Mouse (Mus musculus) CD8-positive naive resting alpha-beta T cell, adult 2 months (primary cell): Measurements from ENCODE around the gene Llph.

Source experiments
- DNase-seq, 2 experiments: peaks; one replicate each; pipeline ENCODE4 v3.0.0; 2022; ENCODE audit warnings: low read depth in 2 of 2, low spot score in 2 of 2

Llph gene

DNA sequence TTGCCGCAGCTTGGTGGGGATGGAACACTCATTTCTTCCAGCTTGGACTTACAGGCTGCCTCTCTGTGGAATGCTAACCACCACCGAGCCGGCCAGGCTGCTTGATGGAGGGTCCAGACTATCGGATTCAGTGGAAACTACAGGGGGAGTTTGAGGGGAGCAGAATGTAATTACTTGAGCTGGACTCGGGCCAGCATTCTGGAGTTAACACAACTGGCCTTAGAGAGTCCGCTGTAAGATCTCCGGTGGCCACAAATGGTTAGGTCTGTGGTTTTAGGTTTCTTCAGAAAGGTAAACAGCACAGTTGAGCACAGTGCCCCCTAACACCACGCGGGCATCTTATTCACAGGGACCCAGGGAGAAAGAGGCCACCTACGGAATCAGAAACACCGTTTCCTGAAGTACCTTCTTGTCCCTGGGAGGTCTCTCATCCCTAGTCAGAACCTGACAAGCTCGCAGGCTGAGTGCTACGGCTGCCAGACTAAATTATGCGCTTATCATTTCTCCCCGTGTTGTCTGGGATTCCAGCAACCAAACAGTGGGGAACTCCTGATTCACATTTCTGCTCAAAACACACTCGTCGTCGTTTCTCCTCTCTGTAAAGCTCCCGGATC lies 45.5 kb downstream of the Llph start:
- no peak for DNase-seq

DNA sequence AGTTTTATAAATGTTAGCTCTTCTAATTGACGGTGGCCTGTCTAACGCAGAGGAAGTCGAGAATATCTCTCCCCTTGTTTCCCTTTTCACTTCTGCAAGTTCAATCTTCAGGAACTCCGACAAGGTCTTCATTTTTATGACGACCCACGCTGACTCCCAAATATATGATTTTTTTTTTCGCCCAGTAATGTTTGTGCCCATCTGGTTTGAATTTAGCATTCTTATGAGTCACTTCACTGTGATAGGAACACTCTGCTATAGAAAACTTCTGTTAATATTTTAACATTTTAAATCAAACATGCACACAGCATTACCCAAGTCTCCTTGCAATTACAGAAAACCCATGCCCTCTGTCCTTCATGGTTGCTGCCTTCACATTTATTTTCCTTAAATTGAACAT lies 46.5 kb downstream of the Llph start:
- DNase-seq, result no peak

GRCm38 (mm10) chr10:120279482-120280128 lies 52.7 kb downstream of the Llph start:
- DNase-seq, result no peak

GRCm38 (mm10) chr10:120280375-120280774 lies 53.5 kb downstream of the Llph start:
- DNase-seq, result no peak

DNA sequence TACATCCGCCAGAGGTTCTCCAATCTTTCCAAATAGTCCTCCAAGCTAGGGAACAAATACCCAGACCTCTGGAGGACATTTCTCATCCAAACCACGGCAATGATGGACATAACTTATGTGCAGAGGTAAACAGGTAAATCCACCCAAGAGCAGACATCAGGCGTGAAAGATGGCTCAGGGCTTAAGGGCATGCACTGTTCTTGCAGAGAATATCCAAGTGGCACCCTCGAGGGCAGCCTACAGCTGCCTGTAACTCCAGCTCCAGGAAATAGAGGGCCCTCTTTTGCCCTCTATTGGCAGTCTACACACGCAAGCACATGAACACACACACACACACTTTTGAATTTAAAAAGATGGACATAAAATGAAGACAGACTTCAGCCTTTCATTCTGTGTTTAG lies 54.8 kb downstream of the Llph start:
- DNase-seq, result no peak
